Mouse (Mus musculus): ENCODE measurements around the gene Plekhh3.
A peak's percentile ranks its signal among the peaks of the same experiment; 100 is the strongest.

GRCm38 (mm10) chr11:101176117-101176691 lies 5.1 kb upstream of the Plekhh3 start:
- TF ChIP-seq CTCF (IDR thresholded peaks at IDR 0.05; ENCODE audit: low read depth) (peak; percentile 28), EP300 (IDR thresholded peaks at IDR 0.05; ENCODE audit: low read depth) (no peak)
